Mouse (Mus musculus) spleen, postnatal 36 days (tissue): ENCODE measurements at regions not wholly inside any gene's neighbourhood (a gene's known extent, or its start where the extent isn't known, plus 50 kb on each side); places are given as distances from the start of the nearest gene placed in this dataset.

ENCODE experiments used
- DNase-seq, 2 experiments: peaks; one replicate each; pipeline ENCODE4 v3.0.0; 2022; ENCODE audit warnings: low spot score in 2 of 2, mixed read lengths in 1 of 2

DNA sequence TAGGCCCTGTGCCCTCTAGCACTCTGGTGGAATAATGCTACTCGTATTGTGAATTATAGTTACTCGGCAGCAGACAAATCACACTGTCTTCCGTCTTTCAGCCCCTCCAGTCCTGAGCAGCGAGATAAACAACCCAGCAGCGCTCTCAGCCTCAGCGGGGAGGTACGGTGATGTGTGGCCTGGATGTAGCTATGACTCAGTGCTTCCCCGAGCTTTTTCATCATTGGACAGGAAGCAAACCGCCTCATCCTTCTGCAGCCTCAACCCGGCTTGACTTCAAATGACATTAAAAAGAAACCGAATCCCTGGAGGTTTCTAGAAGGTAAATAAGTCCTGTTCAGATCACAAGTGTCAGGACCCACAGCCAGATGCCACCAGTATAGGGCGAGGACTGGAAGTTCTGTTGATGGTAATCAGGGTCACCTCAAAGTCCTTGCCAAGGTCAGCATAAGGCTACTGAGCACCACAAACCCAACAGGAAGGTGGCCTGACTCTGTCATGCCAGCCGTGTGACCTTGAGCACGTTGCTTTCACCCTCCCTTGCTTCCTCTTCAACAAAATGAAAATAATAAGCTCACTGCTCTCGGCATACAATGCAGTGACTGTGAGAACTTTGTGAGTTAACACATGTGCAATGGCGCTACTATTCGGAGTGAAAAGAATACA, 199.0 kb upstream of the Hes1 start:
- DNase-seq, result no peak

DNA sequence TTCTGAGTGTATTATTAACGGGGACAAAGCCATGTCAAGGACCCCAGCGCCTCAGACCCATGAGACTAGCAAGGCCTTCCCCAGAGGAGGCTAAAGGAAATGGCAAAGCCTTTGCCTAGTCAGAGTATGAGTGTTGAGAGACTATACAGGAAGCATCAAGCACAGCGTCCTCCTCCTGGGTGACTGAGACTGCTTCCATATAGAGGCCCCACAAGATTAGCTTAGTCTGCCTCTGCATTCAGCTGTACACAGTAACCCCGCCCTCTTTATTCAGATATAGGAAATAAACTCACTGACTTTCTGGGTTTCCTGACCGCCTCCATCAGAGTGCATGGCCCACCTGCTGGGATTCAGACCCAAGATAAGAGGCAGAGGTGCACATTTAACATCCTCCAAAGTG, 192.8 kb upstream of the Hes1 start:
- DNase-seq, result no peak

DNA sequence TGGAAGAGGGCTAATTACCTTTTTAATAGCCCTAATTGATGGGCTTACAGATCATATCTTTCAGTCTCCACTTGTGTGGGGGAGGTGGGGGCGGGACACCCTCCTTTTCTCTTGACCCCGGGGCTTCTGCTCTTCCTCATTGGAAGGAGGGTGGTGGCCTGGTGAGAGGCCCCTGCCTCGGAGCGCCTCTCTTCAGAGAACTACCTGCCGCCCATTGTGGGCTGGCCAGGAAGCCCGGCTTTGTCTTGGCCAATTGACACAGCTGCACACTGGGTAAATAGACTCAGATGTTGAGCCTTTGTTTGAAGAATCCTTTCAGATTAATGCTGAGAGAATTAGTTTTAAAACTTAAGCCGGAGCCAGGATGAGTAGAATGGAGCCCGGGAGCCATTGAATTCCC, 188.0 kb upstream of the Hes1 start:
- DNase-seq, result no peak

DNA sequence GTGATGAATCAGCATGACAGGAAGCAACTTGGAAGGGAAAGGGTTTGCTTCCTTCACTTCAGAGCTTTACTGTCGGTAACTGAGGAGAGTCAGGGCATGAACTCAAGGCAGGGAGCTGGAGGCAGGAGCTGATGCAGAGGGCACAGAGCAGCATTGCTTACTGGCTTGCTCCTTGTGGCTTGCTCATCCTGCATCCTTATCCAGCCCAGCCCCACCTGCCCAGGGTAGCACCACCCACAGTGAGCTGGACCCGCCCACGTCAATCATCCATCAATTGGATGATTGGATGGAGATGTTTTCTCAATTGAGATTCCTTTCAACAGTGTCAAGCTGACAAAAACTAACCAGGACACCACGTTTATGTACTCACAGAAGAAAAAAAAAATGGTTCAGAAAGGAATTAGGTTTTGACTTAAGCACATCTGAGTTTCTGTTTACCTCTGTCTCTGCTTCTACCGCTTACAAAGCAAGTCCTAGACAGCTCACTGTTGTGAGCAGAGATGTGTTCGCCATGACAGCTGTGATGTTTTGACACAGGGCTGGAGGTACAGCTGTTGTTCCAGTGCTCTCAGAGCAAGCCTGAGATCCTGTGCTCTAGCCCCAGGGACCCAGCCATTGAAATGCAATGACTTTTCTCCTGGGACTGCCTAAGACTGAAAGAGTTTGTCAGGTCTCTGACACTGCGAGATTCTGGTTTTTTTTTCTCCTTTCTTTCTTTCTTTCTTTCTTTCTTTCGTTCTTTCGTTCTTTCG, 186.6 kb upstream of the Hes1 start:
- DNase-seq, result no peak

DNA sequence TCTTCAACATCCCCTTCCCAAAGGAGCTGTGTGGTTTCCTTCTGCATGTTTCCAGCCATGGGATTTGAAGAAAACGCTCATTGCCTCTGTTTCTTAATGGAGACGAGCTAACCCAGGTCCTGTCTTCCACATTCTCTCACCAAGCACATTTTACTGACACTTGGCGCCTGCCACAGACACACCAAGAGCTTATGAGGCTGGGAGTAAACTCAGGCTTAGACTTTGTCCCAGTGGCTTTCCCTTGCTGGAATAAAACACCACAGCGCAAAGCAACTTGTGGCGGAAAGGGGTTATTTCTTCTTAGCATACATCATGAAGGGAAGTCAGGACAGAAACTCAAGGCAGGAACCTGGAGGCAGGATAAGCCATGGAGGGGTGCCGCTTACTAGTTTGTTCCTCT, 184.5 kb upstream of the Hes1 start:
- DNase-seq, result no peak

DNA sequence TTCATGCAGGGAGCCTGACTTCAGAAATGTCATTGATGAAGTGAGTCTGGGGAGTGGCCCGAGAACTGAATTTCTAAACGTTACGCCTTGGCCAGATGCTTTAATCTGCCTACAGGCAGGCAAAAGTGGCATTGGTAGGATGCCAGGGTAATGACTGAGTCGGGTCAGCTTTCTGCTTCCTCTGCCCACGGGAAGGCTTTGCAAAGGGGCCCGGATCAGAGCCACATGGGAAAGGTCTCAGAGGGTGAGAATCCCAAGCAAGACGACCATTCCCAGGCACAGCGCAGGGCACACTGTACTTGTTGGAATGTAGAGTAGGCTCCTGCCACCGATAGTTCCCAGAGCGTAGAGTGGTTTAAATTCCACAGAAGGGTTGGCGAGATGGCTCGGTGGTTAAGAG, 182.7 kb upstream of the Hes1 start:
- DNase-seq, result no peak

DNA sequence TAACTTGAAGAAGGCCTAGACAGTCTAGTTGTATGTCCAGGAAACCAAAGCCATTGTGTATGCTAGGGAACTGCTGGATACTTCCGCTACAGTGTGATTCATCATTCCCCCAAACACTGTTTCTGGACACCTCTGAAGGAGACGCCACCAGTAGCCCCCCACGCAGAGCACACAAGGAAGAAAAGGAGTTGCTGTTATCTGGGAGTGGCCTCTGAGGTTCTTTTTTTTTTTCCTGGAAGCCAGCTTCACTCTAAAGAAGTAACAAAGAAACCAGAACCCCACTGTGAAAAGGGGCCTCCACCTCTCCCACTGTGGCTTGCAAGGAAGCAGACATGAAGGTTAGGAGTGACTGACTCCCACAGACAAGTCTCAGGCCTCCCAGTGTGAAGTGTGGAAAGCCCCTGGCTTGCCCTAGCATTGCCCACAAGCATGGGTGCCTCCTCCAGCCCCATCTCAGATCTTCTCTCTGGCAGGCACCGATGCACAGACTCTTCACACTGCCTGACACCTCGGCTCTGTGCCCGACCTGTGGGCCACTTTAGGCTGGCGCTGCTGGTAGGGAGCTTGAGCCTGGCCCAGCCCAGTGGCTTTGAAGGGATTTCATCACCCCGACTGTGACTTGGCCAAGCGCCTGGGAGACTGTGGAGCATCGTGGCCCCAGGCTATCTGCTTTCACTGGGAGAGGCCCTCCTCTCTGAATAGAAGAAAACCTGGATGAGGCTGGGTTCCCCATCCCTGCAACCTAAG, 181.8 kb upstream of the Hes1 start:
- peak in 1 of 2 experiments; percentile 4 for DNase-seq

DNA sequence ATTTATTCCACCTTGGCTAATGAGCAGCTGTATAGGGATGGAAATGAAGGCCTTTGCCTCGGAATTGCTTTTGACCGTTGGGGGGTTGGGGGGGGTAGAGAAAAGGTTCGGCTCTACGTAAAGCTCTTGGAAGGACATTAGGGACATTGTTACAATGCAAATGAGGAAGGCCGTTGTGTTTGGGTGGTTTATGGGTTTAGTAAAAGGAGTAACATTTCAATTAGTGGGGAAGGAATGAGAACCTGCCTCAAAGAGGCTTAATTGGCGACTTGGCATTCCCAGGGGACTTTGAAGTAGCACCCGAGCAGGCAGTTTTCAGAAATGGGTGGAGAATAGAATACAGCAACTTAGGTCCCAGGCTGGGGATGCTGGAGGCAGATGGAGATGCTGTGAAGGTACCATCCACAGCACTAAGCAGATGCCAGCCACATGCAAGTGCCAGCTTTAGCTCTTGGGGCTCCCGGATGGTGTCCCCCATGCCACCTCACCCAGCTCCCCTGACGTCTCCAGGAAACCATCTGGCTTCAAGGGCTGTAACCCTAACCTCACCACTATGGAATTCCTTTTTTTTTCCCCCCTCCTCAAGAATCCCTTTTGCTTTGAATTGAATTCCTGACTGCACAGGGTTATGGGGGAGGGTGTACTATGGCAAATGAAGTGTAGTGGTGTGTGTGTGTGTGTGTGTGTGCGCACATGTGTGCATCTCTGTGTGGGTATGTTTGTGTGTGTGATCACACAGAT, 180.8 kb upstream of the Hes1 start:
- DNase-seq, result no peak

DNA sequence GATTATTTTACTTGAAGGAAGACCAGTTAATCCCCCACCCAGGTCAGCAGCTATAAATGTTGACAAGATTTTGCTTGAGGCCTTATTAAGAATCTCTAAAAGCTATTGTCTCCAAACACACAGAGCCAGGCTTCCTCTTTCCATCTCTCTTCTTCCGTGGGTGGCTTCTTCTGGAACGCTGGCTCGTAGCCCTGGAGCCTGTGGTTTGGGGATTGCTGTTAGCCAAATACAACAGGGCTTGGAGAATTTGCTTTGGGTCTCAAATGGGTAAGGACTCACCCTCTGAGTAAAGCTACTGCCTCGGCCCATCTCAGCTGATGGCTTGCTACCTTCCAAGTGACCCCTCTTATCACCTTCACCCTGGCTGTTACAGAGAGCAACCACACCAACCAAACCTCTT, 179.3 kb upstream of the Hes1 start:
- DNase-seq, result no peak

DNA sequence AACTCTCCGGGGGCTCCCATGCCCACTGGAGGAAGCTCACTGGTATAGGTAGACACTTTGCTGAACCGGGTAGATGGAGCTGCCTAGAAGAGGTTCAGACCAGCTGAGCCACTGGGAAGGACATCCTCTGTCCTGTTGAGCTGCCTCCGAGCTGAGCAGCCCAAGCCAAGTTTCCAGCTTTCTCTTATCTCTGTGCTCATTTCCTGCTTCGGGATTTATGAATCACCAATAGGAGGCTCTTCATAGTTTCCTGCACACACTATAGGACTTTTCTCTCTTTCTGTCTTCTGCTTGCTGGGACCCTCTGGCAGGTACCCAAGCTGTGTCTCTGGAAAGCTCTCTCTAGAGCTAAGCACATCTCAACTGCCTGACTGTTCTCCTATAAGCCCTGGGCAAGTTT, 177.4 kb upstream of the Hes1 start:
- DNase-seq, result no peak

DNA sequence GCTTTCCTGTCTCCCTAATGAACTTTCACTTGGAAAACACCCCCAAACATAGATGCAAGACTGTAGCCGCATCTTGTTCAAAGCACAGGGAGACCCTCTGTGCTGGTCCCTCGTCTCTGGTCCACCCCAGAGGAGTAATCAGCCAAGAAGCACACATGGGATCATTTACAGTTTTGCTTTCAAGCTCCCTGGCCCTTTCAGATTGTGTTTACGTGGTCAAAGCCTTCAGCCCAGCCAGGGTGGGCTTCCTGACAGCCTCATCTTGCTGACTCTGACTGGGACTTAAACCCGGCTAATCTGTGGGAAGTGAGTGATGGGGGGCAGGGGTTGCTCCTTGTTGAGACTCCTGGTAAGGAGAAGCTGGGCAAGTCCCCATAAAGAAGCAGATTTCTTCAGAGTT, 174.8 kb upstream of the Hes1 start:
- no peak for DNase-seq

DNA sequence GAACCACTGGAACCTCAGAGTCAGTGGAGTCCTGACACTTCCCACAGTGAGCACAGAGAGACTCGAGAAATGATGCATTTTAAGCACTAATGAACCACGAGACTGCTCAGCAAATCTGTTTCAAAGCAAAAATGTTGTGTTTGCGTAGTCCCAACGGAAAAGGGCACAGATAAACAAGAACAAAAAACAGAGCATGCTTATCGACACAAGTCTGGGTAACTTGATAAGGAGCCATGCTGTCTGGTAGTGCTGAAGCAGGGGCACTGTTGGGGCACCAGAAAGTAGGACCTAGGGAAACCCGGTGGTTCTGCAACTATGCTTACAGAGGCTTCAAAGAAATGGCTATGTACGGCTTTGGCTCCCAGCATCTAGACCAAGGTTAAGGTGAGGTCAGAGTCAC, 172.7 kb upstream of the Hes1 start:
- DNase-seq, result no peak

DNA sequence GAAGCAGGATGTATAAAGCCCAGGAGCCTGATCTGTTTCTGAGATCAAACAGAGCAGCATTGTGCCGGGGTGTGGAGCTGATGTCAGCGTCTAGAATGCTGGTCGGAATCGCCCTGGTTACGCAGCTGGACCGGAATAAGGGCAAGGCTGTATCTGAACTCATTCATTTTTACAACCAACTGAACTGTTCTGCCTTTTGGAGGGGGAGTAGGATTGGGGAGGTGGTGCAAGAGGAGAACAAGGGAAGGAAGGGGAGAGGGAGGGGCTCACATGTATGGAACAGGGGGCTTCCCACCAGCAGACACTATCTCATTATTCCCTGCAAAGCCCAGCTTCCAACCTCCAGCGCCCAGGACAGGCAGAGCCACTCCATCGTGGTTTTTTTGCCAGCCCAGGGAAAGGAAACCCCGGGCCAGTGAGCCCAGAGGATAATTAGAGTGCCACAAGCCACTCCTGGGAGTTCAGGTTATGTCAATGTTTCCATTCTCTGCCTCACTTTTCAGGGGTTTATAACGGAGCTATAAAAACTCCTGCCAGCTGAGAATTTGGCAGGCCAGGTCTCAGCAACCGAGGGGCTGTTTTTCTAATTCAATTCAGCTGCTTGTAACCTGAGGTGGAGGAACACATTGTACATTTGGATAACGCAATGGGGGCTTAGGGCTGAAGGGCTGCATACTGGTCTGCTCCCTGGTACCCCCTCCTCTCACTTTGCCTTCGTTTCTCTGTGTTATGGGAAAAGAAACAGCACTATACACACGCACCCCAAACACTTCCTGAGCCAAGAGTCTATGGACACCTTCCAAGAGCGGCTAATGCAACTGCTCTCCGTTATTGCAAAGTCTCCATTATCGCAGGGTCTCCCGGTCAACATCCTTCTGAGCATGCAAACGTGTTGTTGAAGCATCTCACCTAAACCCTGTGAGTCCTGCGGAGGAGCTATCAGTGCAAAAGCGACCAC, 170.0 kb upstream of the Hes1 start:
- DNase-seq, result no peak

DNA sequence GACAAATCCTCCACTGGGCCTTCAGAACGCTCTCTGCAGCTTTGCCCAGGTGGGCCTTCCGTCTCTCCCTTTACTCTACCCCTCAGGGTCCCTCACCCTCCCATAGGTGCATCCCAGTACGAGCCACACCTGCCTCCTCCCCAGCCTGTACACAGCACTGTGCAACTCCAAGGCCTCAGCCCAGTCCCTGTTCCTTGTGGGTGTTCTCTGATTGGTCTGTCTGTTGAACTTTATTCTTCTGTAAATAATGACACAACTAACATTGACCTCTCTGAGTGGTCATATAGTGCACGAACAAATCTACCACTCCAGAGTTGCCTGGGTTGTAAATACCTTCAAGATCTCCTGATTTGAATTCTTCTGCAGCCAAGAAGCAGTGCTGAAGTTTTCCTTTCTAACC, 167.8 kb upstream of the Hes1 start:
- no peak for DNase-seq

DNA sequence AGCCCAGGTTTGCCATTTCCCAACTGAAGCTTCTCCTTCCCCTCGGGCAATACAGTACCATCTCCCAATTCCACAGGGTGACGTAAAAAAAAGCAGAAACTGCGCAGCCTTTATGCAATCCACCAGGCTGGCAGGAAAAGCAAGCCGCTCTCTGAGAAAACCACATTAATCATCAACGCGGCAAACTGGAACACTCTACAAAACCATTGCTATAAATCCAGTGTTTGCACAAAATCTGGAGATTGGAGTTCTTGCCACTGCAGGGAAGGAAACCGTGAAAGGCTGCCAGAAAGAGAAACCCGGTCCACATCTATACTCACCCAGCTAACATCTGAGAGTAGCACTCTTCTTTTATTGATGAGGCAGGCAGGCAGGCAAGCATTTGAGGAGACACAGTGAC, 160.7 kb upstream of the Hes1 start:
- no peak for DNase-seq

DNA sequence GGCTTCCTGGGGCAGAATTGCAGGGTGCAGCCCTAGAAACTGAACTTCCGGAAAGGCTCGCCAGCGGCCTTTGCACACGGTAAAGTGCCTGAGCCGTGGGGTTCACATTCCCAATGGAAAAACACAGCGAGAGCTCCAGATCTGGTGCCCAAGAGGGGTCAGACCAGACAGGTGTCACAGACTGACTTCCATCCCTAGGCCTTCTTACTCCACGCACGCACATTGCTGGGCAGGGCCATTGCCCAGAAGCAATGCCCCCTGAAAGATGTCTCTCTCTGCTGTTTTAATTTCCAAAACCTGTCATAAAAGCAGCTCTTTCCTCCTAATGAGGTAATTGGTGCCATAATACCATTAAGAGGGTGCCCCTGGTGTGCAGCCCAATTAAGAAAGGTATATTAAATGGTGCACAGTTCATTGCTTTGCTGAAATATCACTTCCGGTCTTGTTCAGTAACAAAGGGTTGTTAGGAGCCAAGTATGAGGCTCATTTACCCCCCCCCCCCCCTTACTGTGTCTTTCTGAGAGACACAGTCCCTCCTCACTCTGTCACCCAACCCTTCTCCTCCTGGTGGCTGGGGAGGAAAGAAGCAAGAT, 159.9 kb upstream of the Hes1 start:
- DNase-seq, result no peak

DNA sequence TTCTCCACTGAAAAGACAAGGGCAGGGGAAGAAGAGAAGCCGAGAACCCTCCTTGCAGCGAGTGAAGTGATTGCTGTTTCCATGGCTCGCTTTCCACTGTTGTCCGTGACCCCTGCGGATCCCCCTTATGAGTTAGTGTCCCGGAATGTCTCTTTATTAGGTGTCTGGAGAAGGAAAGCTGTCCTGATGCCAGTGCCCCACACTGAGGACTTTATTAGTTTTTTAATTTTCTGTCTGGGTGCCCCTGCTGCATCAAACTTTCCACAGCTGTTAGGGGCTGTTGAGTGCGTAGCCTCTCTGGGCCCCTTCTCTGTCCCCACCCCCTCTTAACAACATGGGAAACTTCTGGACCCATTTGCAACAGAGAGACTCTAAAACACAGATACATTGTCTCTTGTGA, 156.9 kb upstream of the Hes1 start:
- no peak for DNase-seq

DNA sequence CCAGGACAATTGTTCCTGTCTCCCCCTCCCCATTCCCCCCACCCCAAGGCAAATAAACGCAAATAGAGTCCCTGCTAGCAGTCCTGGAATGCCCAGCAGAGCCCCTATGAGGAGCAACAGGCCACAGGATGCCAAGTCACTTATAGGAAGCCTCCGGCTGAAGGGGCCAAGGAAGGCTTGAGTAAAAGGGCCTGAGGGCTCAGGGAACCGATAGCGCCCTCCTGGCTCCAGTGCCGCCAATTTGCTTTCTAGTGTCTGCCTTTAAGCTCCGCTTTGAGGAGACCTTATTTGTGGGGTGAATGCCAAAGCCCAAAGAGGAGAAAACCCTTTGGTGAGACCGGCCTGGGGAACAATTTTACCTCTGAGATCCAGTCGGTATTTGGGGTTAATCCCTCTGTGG, 156.2 kb upstream of the Hes1 start:
- no peak for DNase-seq

DNA sequence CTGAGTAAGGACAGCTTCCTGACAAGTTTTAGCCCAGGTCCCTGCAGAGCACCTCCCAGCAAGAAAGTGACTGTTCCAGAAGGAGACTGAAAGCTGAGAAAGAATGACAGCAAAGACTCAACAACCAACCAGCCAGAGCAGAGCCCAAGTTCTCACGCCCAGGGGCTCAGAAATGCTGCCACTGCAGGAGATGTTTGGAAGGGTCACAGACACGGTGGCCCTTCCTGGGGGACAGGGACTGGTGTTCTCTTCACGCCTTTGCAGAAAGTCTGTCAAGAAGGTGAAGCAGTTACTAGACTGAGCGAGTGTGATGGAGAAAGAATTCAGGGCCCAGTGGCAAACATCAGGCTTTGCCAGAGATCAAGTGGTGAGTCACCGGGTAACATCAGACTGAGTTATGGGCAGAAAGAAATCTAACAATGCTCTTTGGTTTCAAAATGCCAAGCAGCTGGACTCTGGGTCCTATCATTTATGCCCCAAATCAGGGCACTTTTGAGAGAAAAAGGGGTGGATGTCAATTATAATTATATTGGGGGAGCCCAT, 154.2 kb upstream of the Hes1 start:
- no peak for DNase-seq

DNA sequence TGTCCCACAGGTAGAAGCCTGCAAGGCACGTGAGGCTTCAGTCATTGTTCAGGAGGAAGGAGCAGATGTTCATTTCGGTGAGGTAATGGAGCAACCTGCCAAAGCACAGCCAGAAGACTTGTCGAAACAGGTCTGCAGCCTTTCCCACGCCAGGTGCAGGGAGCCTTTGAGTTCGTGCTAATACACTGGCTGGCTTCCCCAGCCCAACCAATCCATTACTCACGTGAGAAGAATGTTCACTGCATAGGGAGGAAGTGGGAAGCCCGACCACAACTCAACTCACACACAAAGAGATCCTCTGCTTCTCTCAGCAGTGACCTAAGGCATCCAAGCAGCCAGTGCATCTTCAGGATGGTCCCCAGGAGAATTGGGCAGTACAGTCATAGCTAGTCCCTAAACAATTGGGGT, 153.0 kb upstream of the Hes1 start:
- no peak for DNase-seq
